Mouse (Mus musculus) gonadal fat pad, adult 2 months (tissue): ENCODE measurements around the gene Gm8693. TPM values are rescaled to one million over a fixed set of nuclear protein-coding genes. Genes with fewer than 3 reads are reported as not detected.
"Not testable (repeated sequence)": the region's sequence is repeated elsewhere in the genome, so short reads cannot be mapped to it uniquely, and the experiment has no call there.

Source experiments
- DNase-seq: peaks from one replicate; pipeline ENCODE4 v3.0.0-alpha.2; 2012; ENCODE audit warnings: low read depth
- polyA plus RNA-seq: library from polyadenylated mRNA; depleted of rRNA; stranded (reverse); fragments of >200 nt; gene quantifications from 2 replicates; pipeline ENCODE4 v1.2.3, GENCODE M21; 2012; rRNA removed

The Gm8693 gene
- not detected in 2 replicates for polyA plus RNA-seq

DNA sequence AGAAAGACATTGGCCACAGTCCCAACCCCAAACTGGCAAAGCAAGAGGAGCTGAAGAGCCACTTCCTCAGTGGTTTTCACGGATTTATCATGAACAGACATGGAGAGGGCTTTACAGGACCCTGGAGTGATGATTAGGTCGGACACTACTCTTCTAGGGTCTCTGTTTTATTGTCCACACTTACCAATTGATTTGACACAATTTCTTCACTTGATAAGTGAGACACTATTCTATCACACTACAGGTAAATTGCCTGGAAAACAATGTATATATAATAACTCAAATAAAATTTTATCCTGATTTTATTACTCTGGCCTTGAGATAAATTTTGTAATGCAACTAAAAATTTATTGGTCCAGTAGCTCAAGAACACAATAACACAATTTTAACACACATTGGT is at the start of gene Gm8693:
TSS of gene Gm8693 (minus strand) at position 101 of the 400 bp plus-strand sequence.
- not testable (repeated sequence) for DNase-seq

DNA sequence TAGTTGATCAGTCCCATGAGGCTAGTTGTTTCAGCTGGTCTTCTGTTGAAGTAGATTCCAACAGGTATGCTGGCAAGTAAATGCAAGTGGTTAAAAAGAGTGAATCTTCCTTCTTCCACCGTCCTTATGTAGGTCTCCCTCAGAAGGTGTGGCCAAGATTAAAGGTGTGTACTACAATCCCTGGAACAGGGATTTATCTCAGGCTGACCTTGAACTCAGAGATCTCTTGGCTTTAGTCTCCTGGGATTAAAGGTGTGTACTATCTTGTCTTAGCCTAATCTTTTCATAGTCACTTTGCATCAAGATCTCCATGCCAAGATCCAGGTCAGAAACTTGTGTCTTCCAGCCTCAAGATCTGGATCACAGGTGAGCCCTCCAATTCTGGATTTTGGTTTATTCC is 27.5 kb upstream of the Gm8693 start, which contains the start of gene Gm4567:
TSS of gene Gm4567 (minus strand) at position 101 of the 400 bp plus-strand sequence.
- not testable (repeated sequence) for DNase-seq

DNA sequence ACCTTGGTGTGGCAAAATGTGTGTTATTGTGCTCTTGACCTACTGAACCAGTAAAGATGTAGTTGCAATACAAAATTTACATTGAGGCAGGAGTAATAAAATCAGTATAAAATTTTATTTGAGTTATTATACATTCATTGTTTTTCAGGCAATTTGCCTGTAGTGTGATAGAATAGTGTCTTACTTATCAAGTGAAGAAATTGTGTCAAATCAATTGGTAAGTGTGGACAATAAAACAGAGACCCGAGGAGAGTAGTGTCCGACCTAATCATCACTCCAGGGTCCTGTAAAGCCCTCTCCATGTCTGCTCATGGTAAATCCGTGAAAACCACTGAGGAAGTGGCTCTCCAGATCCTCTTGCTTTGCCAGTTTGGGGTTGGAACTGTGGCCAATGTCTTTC is 34.4 kb downstream of the Gm8693 start, which contains the start of gene Vmn1r155:
TSS of gene Vmn1r155 (plus strand) at position 301 of the 400 bp plus-strand sequence.
- DNase-seq, result not testable (repeated sequence)

Other genes starting within 250 kb of the Gm8693 start
- not detected in 2 replicates for gene Gm10665, start 228.2 kb downstream of the Gm8693 start, polyA plus RNA-seq
- not detected in 2 replicates for gene Vmn1r151, start 192.6 kb downstream of the Gm8693 start, polyA plus RNA-seq
- gene Vmn1r152, start 169.3 kb downstream of the Gm8693 start, polyA plus RNA-seq, result not detected in 2 replicates
- gene Gm8677, start 157.4 kb downstream of the Gm8693 start, polyA plus RNA-seq, result not detected in 2 replicates
- not detected in 2 replicates for gene Gm4201, start 127.0 kb downstream of the Gm8693 start, polyA plus RNA-seq
- not detected in 2 replicates for gene Gm4565, start 104.2 kb downstream of the Gm8693 start, polyA plus RNA-seq
- gene Vmn1r155, start 34.3 kb downstream of the Gm8693 start, polyA plus RNA-seq, result not detected in 2 replicates
- not detected in 2 replicates for gene Gm4567, start 27.4 kb upstream of the Gm8693 start, polyA plus RNA-seq
- not detected in 2 replicates for gene Vmn1r157, start 69.4 kb upstream of the Gm8693 start, polyA plus RNA-seq
- gene Vmn1r158, start 98.5 kb upstream of the Gm8693 start, polyA plus RNA-seq, result not detected in 2 replicates
- not detected in 2 replicates for gene Vmn1r159, start 151.3 kb upstream of the Gm8693 start, polyA plus RNA-seq
- gene Vmn1r160, start 178.9 kb upstream of the Gm8693 start, polyA plus RNA-seq, result not detected in 2 replicates